Mouse (Mus musculus): ENCODE data around the gene Fgfr2.

DNA sequence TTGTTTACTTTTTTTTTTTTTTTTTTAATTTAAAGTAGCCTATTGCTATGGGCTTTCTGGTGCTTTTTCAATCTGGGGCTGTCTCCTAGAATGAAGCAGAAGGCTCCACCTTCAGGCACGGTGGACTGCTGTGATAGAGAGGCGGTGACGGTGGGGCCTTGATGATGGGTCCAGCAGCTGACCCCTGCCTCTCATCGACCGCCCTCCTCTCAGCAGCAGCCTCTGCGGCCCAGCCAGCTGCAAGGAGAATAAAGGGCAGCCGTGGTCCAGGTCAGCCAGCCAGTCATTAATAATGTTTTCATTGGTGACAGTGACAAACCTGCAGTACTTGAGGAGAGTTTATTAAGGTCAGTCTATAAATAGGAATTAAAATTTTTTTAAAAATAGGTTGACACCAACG, 1646.0 kb downstream of the Fgfr2 start:
- TF ChIP-seq CTCF (IDR thresholded peaks at IDR 0.05; ENCODE audit: borderline replicate concordance, extremely low read depth, insufficient read depth, insufficient read length) (no peak), POLR2A (IDR thresholded peaks at IDR 0.05; ENCODE audit: borderline replicate concordance, extremely low read depth, insufficient read depth, insufficient read length, poor library complexity, severe bottlenecking) (no peak)

All from brain, embryonic 14.5 days (tissue).